Comparison of ENCODE assay signal across 22 mouse cellular contexts in the genomic region with DNA sequence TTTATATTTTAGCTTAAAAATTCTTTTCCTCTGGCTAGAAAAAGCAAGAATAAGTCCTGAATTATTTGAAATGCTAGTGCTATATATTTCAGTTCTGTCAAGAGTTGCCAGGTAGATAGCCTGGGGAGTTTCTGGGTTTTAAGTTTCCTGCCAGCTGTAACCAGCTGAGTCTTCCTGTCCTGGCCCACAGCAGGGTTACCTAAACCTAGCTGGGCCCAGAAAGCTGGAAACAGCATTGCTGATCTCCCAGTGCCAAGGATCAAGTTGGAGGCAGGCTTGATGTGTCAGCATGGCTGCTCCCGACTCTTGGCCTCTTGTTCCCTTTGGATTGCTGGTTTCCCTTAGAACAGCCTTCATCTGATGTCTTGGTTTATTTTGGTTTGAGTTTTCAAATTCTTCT.
A peak's percentile ranks its signal among the peaks of the same experiment; 100 is the strongest.
DNase-seq lines count a peak whose midpoint lies in the region; TF ChIP-seq lines count a peak whose summit lies in the region.
"Had no signal": no experiment of that assay in that cellular context is flagged by ENCODE, and none has a peak within 500 bp of the region (broad histone marks: within the 10 kb centered on the region; RNA-seq: fewer than 3 reads in every experiment).

No protein-coding gene starts in this region.

- peak; percentile 58 for DNase-seq in gastrocnemius, adult 2 months
- DNase-seq in gastrocnemius, postnatal 36 days, result no peak
- DNase-seq in CD4-positive, CD25-positive, alpha-beta regulatory T cell, adult 2 months (ENCODE audit: low read depth, low spot score), result peak; percentile 30
- peak; percentile 18 for DNase-seq in T-cell, adult 2 months (ENCODE audit: low spot score)
- no peak for DNase-seq in layer of hippocampus, adult 8-10 months (ENCODE audit: low spot score in 2 of 2)
- DNase-seq in heart, adult 9 months (ENCODE audit: low spot score in 2 of 2), result no peak
- DNase-seq: adrenal gland, postnatal 14 days; B cell, adult 2 months; cerebellum, adult 11-12 months; cerebellum, adult 8-10 months; cerebellum, postnatal 10 days; cerebellum, postnatal 36 days; embryo, embryonic 11 days; heart, adult 2 months; kidney, adult 2 months had no signal

- H3K27ac ChIP-seq in gastrocnemius, adult 2 months, result peak overlapping the region; percentile 24; the same call in 1 of the 2 replicates
- H3K27ac ChIP-seq: embryonic facial prominence, embryonic 10.5 days; embryonic facial prominence, embryonic 13.5 days; forebrain, embryonic 12.5 days; forebrain, embryonic 15.5 days; heart, adult 2 months; hindbrain, embryonic 12.5 days; hindbrain, embryonic 15.5 days had no signal

- H3K4me3 ChIP-seq in gastrocnemius, adult 2 months, result no peak overlapping the region
- H3K4me3 ChIP-seq: embryonic facial prominence, embryonic 10.5 days; embryonic facial prominence, embryonic 13.5 days; erythroblast, embryonic 14.5 days; forebrain, embryonic 12.5 days; forebrain, embryonic 15.5 days; heart, adult 2 months; hindbrain, embryonic 12.5 days; hindbrain, embryonic 15.5 days had no signal

- intact Hi-C loops in gastrocnemius, adult 2 months (cut with DNase I), result no loop called here
- intact Hi-C loops in gastrocnemius, postnatal 36 days (cut with DNase I), result no loop called here

- no peak for TF ChIP-seq CTCF in gastrocnemius, adult 2 months (IDR thresholded peaks at IDR 0.05)

Comparison
In these comparisons a context has a peak if more than half of its experiments do, and no peak if none do; other contexts are left out.
1. DNase-seq: peak in gastrocnemius, adult 2 months (single experiment), CD4-positive, CD25-positive, alpha-beta regulatory T cell, adult 2 months (single experiment) and T-cell, adult 2 months (single experiment); none in gastrocnemius, postnatal 36 days (0 of 2), layer of hippocampus, adult 8-10 months (0 of 2) and heart, adult 9 months (0 of 2).